Mouse (Mus musculus) yolk sac, embryonic 10.5 days (tissue): ENCODE measurements at regions not wholly inside any gene's neighbourhood (a gene's known extent, or its start where the extent isn't known, plus 50 kb on each side); places are given as distances from the start of the nearest gene placed in this dataset.

Experiments used
- DNase-seq: peaks from one replicate; pipeline ENCODE4 v3.0.0-alpha.2; 2017; ENCODE audit warnings: low spot score

DNA sequence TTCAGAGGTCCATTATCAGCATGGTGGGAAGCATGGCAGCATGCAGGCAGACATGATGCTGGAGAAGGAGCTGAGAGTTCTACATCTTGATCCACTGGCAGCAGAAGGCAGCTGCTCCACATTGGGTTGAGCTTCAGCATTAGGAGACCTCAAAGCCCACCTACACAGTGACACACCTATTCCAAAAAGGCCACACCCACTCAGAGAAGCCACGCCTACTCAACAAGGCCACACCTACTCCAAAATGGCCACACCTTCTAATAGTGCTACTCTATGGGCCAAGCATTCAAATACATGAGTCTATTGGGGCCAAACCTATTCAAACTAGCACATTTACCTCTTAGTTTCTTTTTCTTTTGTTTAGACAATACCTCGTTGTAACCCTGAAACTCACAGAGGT lies 50.4 kb upstream of the Sox13 start:
- DNase-seq, result no peak
